ENCODE assay signal across 1 mouse cellular context in the genomic region with DNA sequence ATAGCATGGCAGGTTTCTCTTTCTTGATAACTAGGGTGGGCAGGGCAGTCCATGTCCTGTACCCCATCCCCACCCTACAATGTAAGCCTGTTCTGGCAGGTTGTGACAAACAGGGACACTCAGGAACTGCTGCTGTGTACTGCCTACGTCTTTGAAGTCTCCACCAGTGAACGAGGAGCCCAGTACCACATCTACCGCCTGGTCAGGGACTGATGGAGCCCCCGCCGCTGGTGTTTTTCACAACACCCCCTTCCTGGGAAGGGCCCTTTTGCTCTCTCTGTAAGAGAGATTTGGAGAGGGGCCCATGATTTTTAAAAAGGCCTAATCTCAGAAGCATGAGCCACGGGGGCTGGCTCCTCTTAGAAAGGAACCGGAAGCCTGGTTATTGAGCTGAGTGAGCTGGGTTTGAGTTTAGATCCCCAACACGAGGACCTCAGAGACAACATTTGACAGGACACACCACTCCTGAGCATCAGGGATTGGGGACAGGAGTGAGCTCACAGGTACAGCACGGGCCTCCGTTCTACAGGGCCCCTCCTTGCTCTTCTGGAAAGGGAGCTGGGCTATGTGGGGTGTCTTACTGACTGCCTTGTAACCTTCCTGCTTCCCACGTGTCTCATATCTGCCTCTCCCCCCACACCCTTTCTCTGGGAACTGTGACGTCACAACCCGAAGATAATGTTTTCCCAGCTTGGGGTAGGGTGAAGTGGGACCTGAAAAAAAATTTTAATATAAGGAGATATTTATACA.
TF ChIP-seq lines count a peak whose summit lies in the region.

No protein-coding gene starts in this region.

TF ChIP-seq in CH12.LX, 34 proteins besides CTCF, POLR2A, EP300 and RAD21:
- TF ChIP-seq ELF1 (IDR thresholded peaks at IDR 0.05; ENCODE audit: low read depth, low read length), result no peak
- TF ChIP-seq HCFC1 (IDR thresholded peaks at IDR 0.05; ENCODE audit: low read depth, low read length), result no peak
- TF ChIP-seq POLR2AphosphoS2 (IDR thresholded peaks at IDR 0.05; ENCODE audit: low read depth, low read length), result 0 out of 2 replicates have a peak, but pooled peaks have one; percentile 1
